Mouse (Mus musculus) liver, adult 2 months (tissue): ENCODE measurements around the gene March8.

Experiments
- CTCF ChIP-seq: fragments of 200-500 bp; IDR thresholded peaks from 2 replicates; pipeline ENCODE4 v1.5.1; 2011; ENCODE audit warnings: low read depth, low read length, control low read depth
- POLR2A ChIP-seq: fragments of 200-500 bp; IDR thresholded peaks from 2 replicates; pipeline ENCODE4 v1.6.1; 2011; ENCODE audit warnings: low read length, control low read depth; ENCODE audit not compliant: insufficient read depth; ENCODE audit errors: extremely low read depth

DNA sequence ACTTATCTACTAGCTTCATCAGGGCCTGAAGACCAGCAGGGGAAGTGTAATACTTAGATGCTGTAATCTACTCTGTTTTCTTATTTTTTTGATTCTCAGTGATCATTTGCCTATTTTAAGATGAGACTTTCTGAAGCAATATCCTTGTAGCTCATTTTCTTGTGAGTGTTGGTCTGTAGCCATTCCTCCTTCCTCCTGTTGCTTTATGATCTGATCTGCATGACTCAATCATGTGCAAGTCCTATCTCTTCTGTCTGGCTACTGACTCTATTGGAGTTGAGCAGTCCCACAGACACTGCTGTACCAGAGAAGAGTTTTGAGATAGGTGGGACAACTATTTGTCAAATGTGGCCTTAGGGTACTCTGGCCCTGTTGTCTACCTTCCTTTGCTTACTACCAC, 36.8 kb downstream of the March8 start:
- TF ChIP-seq CTCF, result no peak
- TF ChIP-seq POLR2A, result no peak
